Mouse (Mus musculus) megakaryocyte-erythroid progenitor cell, adult 5-6 weeks (primary cell): ENCODE measurements at regions not wholly inside any gene's neighbourhood (a gene's known extent, or its start where the extent isn't known, plus 50 kb on each side); places are given as distances from the start of the nearest gene placed in this dataset.

Experiments
- ATAC-seq: replicated peaks from 2 replicates; pipeline ENCODE4 v1.8.0; 2016; ENCODE audit warnings: mild to moderate bottlenecking, inconsistent platforms; ENCODE audit not compliant: severe bottlenecking, poor library complexity, low FRiP score, low TSS enrichment

- ATAC-seq = no peak
Observed at GRCm38 (mm10) chr4:56506067-56506466, 233.8 kb upstream of the Gm26657 start.

- no peak for ATAC-seq
Observed at GRCm38 (mm10) chr4:56492537-56493221, 247.2 kb upstream of the Gm26657 start.

- no peak for ATAC-seq
Observed at GRCm38 (mm10) chr4:56489361-56489760, 250.5 kb upstream of the Gm26657 start.

- ATAC-seq = no peak
Observed at GRCm38 (mm10) chr4:56483708-56484107, 256.2 kb upstream of the Gm26657 start.

- ATAC-seq = no peak
Observed at GRCm38 (mm10) chr4:56456788-56457187, 283.1 kb upstream of the Gm26657 start.

GRCm38 (mm10) chr4:56421575-56421974 is 318.3 kb upstream of the Gm26657 start:
- no peak for ATAC-seq

GRCm38 (mm10) chr4:56419122-56419913 is 320.6 kb upstream of the Gm26657 start:
- ATAC-seq = no peak

- ATAC-seq = no peak
Observed at GRCm38 (mm10) chr4:56411024-56411636, 328.7 kb upstream of the Gm26657 start.

- no peak for ATAC-seq
Observed at GRCm38 (mm10) chr4:56393793-56394192, 346.1 kb upstream of the Gm26657 start.

GRCm38 (mm10) chr4:56387051-56387450 is 352.8 kb upstream of the Gm26657 start:
- no peak for ATAC-seq

GRCm38 (mm10) chr4:56375745-56376144 is 364.1 kb upstream of the Gm26657 start:
- ATAC-seq = no peak

- ATAC-seq = no peak
Observed at GRCm38 (mm10) chr4:56374466-56374865, 365.4 kb upstream of the Gm26657 start.

- ATAC-seq = no peak
Observed at GRCm38 (mm10) chr4:56373746-56374145, 366.1 kb upstream of the Gm26657 start.

- ATAC-seq = no peak
Observed at GRCm38 (mm10) chr4:56373167-56373566, 366.7 kb upstream of the Gm26657 start.

- no peak for ATAC-seq
Observed at GRCm38 (mm10) chr4:56372711-56373110, 367.2 kb upstream of the Gm26657 start.

- ATAC-seq = no peak
Observed at GRCm38 (mm10) chr4:56364594-56364993, 375.3 kb upstream of the Gm26657 start.

GRCm38 (mm10) chr4:56362121-56362520 is 377.7 kb upstream of the Gm26657 start:
- ATAC-seq = no peak

GRCm38 (mm10) chr4:56349216-56349615 is 390.7 kb upstream of the Gm26657 start:
- no peak for ATAC-seq

GRCm38 (mm10) chr4:56325156-56325555 is 414.7 kb upstream of the Gm26657 start:
- no peak for ATAC-seq

GRCm38 (mm10) chr4:56319134-56319533 is 420.7 kb upstream of the Gm26657 start:
- no peak for ATAC-seq
